Mouse (Mus musculus) thymus, postnatal 0 days (tissue): ENCODE results near the gene Gm16368. TPM values are rescaled to one million over a fixed set of nuclear protein-coding genes. Genes with fewer than 3 reads are reported as not detected.
"Not testable (repeated sequence)": the region's sequence is repeated elsewhere in the genome, so short reads cannot be mapped to it uniquely, and the experiment has no call there.

ENCODE experiments used
- DNase-seq: peaks from one replicate; pipeline ENCODE4 v3.0.0-alpha.2; 2015; ENCODE audit warnings: low spot score
- polyA plus RNA-seq: library from polyadenylated mRNA; unstranded; fragments of >200 nt; fragmentation: Nextera tagmentation; extraction: Ambion mirVana; gene quantifications from 2 replicates; pipeline ENCODE4 v1.2.1, GENCODE M21; 2015

Gene Gm16368
- polyA plus RNA-seq = not detected in 2 replicates

- not testable (repeated sequence) for DNase-seq
Measured at GRCm38 (mm10) chr12:88083397-88083796, at the start of gene Gm16368. TSS of gene Gm16368 (plus strand) at chr12:88083697.

- not testable (repeated sequence) for DNase-seq
Measured at GRCm38 (mm10) chr12:88039062-88039461, 44.4 kb upstream of the Gm16368 start.

GRCm38 (mm10) chr12:88039703-88040102 lies 43.8 kb upstream of the Gm16368 start:
- DNase-seq = not testable (repeated sequence)

- not testable (repeated sequence) for DNase-seq
Measured at GRCm38 (mm10) chr12:88045226-88045625, 38.3 kb upstream of the Gm16368 start.

Other genes with a start within 250 kb of the Gm16368 start
- not detected in 2 replicates for gene Gm2001, start 241.4 kb upstream of the Gm16368 start, polyA plus RNA-seq
- gene Gm2016, start 209.6 kb upstream of the Gm16368 start, polyA plus RNA-seq = 0.12 TPM in 2 replicates
- gene Gm2022, start 188.3 kb upstream of the Gm16368 start, polyA plus RNA-seq = not detected in 2 replicates
- gene Gm2035, start 163.8 kb upstream of the Gm16368 start, polyA plus RNA-seq = not detected in 2 replicates
- not detected in 2 replicates for gene Gm2042, start 129.6 kb upstream of the Gm16368 start, polyA plus RNA-seq
- not detected in 2 replicates for gene Gm2075, start 71.8 kb upstream of the Gm16368 start, polyA plus RNA-seq
- not detected in 2 replicates for gene Gm6803, start 64.9 kb upstream of the Gm16368 start, polyA plus RNA-seq
- gene Gm2056, start 56.7 kb upstream of the Gm16368 start, polyA plus RNA-seq = not detected in 2 replicates
- not detected in 2 replicates for gene Gm10436, start 98.4 kb downstream of the Gm16368 start, polyA plus RNA-seq
- not detected in 2 replicates for gene Gm8332, start 166.4 kb downstream of the Gm16368 start, polyA plus RNA-seq
- not detected in 2 replicates for gene Gm5662, start 190.8 kb downstream of the Gm16368 start, polyA plus RNA-seq
- gene Gm5039, start 240.3 kb downstream of the Gm16368 start, polyA plus RNA-seq = 0.18 TPM in 1 of 2 replicates, not detected in the other